Mouse (Mus musculus) spleen, adult 2 months (tissue): ENCODE results near the gene Tns3.

ENCODE experiments used
- CTCF ChIP-seq: fragments of 200-500 bp; IDR thresholded peaks from 2 replicates; pipeline ENCODE4 v1.5.1; 2011; ENCODE audit warnings: mild to moderate bottlenecking, inconsistent platforms; ENCODE audit not compliant: insufficient read depth, insufficient read length, insufficient replicate concordance; ENCODE audit errors: extremely low read depth
- POLR2A ChIP-seq: fragments of 200-500 bp; IDR thresholded peaks from 2 replicates; pipeline ENCODE4 v1.6.1; 2011; ENCODE audit warnings: low read depth, low read length, inconsistent platforms

DNA sequence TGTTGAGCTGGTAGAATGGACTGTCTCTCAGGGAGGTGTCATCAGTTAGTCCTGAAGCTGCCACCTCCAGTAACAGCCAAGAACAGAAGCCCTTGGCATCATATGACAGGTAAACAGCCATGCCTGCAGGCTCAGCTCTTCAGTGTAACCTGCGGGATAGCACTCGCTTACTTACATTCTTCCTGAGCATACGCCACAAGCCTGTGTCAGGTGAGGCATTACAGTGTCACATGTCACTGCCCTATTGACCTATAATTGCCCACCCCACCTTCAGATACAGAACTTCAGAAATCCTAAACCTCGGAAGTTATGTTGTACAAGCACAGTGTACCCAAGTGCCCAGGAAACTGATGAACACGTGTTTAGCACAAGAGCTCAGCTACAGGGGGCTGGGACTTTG, 68.7 kb downstream of the Tns3 start:
- no peak for TF ChIP-seq CTCF
- TF ChIP-seq POLR2A = no peak
